Mouse (Mus musculus) liver, postnatal 0 days (tissue): ENCODE results near the gene Pfkp. TPM values are rescaled to one million over a fixed set of nuclear protein-coding genes. Genes with fewer than 3 reads are reported as not detected.

ENCODE experiments used
- ATAC-seq: fragments of 200-750 bp; cut with Nextera tagmentation; 2 replicates; pipeline ENCODE4 v1.8.0; 2017; ENCODE audit warnings: mild to moderate bottlenecking, moderate library complexity
- DNase-seq: peaks from one replicate; pipeline ENCODE4 v3.0.0-alpha.2; 2016
- H3K27ac ChIP-seq: fragments of 300-500 bp; sonication (generic); 2 replicates; pipeline ENCODE4 v1.5.1; 2014; ENCODE audit warnings: antibody characterized with exemption, moderate library complexity, mild to moderate bottlenecking, low read depth
- H3K27me3 ChIP-seq: fragments of 300-500 bp; sonication (generic); 2 replicates; pipeline ENCODE4 v1.6.1; 2014; ENCODE audit warnings: low read length, control low read depth, mixed read lengths; ENCODE audit not compliant: insufficient read depth
- H3K36me3 ChIP-seq: fragments of 300-500 bp; sonication (generic); replicated peaks from 2 replicates; pipeline ENCODE4 v1.6.1; 2014; ENCODE audit warnings: mild to moderate bottlenecking, control low read depth, low read length, moderate library complexity, mixed read lengths; ENCODE audit not compliant: insufficient read depth
- H3K4me1 ChIP-seq: fragments of 300-500 bp; sonication (generic); 2 replicates; pipeline ENCODE4 v1.6.1; 2014; ENCODE audit warnings: antibody characterized with exemption, mild to moderate bottlenecking, control low read depth; ENCODE audit not compliant: insufficient read depth
- H3K4me2 ChIP-seq: fragments of 300-500 bp; sonication (generic); 2 replicates; pipeline ENCODE4 v1.6.1; 2014; ENCODE audit warnings: low read depth, mild to moderate bottlenecking, low read length, moderate library complexity, mixed read lengths
- H3K4me3 ChIP-seq: fragments of 300-500 bp; sonication (generic); 2 replicates; pipeline ENCODE4 v1.5.1; 2014; ENCODE audit warnings: low read depth, low read length
- H3K9ac ChIP-seq: fragments of 300-500 bp; sonication (generic); replicated peaks from 2 replicates; pipeline ENCODE4 v1.6.1; 2014; ENCODE audit warnings: mild to moderate bottlenecking, moderate library complexity
- H3K9me3 ChIP-seq: fragments of 300-500 bp; sonication (generic); 2 replicates; pipeline ENCODE4 v1.6.1; 2016; ENCODE audit warnings: mild to moderate bottlenecking, control low read depth, low read length, mixed read lengths
- CTCF ChIP-seq: sonication (generic); IDR thresholded peaks from 2 replicates; pipeline ENCODE4 v1.5.1; 2016; ENCODE audit warnings: antibody characterized with exemption, low read depth
- EP300 ChIP-seq: IDR thresholded peaks from 2 replicates; pipeline ENCODE4 v1.6.1; 2016; ENCODE audit warnings: antibody characterized with exemption, low read depth, mild to moderate bottlenecking
- WGBS: fragments of 180-500 bp; shearing (Covaris S2); extraction: QIAGEN DNeasy Blood & Tissue Kit; methylation state at CpG from one replicate; pipeline ENCODE4 v1.1.7; 2014; ENCODE audit not compliant: insufficient replicate concordance; 5-methylcytosine and 5-hydroxymethylcytosine counted together
- polyA plus RNA-seq: library from polyadenylated mRNA; unstranded; fragments of >200 nt; fragmentation: Nextera tagmentation; extraction: Ambion mirVana; gene quantifications from 2 replicates; pipeline ENCODE4 v1.2.1, GENCODE M21; 2015

The Pfkp gene
- polyA plus RNA-seq, 1 experiment from 2014 or later = 4.9 TPM

GRCm38 (mm10) chr13:6646674-6647066, 1.9 kb downstream of the Pfkp start:
- no peaks in the 10 kb centered on the region for H3K36me3 ChIP-seq
- no peak for ATAC-seq
- H3K4me1 ChIP-seq = peaks cover 19% of the 10 kb centered on the region
- no peak for DNase-seq
- 44% methylated on average over 3 of the region's 3 CpGs for WGBS
- no peak overlapping the region for H3K27ac ChIP-seq
- no peaks in the 10 kb centered on the region for H3K27me3 ChIP-seq
- no peak for TF ChIP-seq EP300
- TF ChIP-seq CTCF = no peak
- peak overlapping the region; percentile 90 for H3K4me2 ChIP-seq
- no peaks in the 10 kb centered on the region for H3K9me3 ChIP-seq
- H3K9ac ChIP-seq = peak overlapping the region; percentile 59; the same call in 1 of the 2 replicates
- H3K4me3 ChIP-seq = peak overlapping the region; percentile 59

- Histone ChIP-seq H3K4me3 (no peak overlapping the region), H3K27me3 (no peaks in the 10 kb centered on the region), H3K9me3 (no peaks in the 10 kb centered on the region), H3K4me1 (peaks cover 19% of the 10 kb centered on the region), H3K4me2 (no peak overlapping the region), H3K9ac (no peak overlapping the region), H3K36me3 (no peaks in the 10 kb centered on the region), H3K27ac (no peak overlapping the region)
- WGBS = 66% methylated on average over 2 of the region's 2 CpGs
- TF ChIP-seq EP300 = no peak
- no peak for TF ChIP-seq CTCF
- DNase-seq (no peak), ATAC-seq (no peak)
Measured at GRCm38 (mm10) chr13:6646266-6646665, 2.3 kb downstream of the Pfkp start.

- Histone ChIP-seq H3K9ac (no peak overlapping the region), H3K4me1 (peaks cover 16% of the 10 kb centered on the region), H3K4me3 (no peak overlapping the region), H3K9me3 (no peaks in the 10 kb centered on the region), H3K27me3 (no peaks in the 10 kb centered on the region), H3K27ac (no peak overlapping the region), H3K4me2 (no peak overlapping the region), H3K36me3 (no peaks in the 10 kb centered on the region)
- 54% methylated on average over 5 of the region's 5 CpGs for WGBS
- ATAC-seq (no peak), DNase-seq (no peak)
- no peak for TF ChIP-seq CTCF
- TF ChIP-seq EP300 = no peak
Measured at GRCm38 (mm10) chr13:6643968-6644367, 4.6 kb downstream of the Pfkp start.

GRCm38 (mm10) chr13:6643026-6643425, 5.6 kb downstream of the Pfkp start:
- ATAC-seq (no peak), DNase-seq (no peak)
- no peaks in the 10 kb centered on the region for H3K36me3 ChIP-seq
- H3K9ac ChIP-seq = no peak overlapping the region
- 75% methylated on average over 4 of the region's 4 CpGs for WGBS
- H3K4me2 ChIP-seq = no peak overlapping the region
- H3K27me3 ChIP-seq = no peaks in the 10 kb centered on the region
- no peaks in the 10 kb centered on the region for H3K9me3 ChIP-seq
- H3K27ac ChIP-seq = no peak overlapping the region
- no peak overlapping the region for H3K4me3 ChIP-seq
- peaks cover 8% of the 10 kb centered on the region for H3K4me1 ChIP-seq
- TF ChIP-seq CTCF (no peak), EP300 (no peak)

GRCm38 (mm10) chr13:6642453-6642852, 6.1 kb downstream of the Pfkp start:
- Histone ChIP-seq H3K36me3 (no peaks in the 10 kb centered on the region), H3K4me2 (no peak overlapping the region), H3K4me3 (no peak overlapping the region), H3K9me3 (no peaks in the 10 kb centered on the region), H3K27ac (no peak overlapping the region), H3K4me1 (peaks cover 8% of the 10 kb centered on the region), H3K27me3 (no peaks in the 10 kb centered on the region), H3K9ac (no peak overlapping the region)
- 0 out of 2 replicates have a peak, but pooled peaks have one; percentile 5 for ATAC-seq
- DNase-seq = no peak
- no peak for TF ChIP-seq EP300
- WGBS = 50% methylated on average over 5 of the region's 5 CpGs

- Histone ChIP-seq H3K4me1 (peaks cover 11% of the 10 kb centered on the region), H3K27me3 (no peaks in the 10 kb centered on the region), H3K9me3 (no peaks in the 10 kb centered on the region), H3K4me2 (no peak overlapping the region), H3K36me3 (no peaks in the 10 kb centered on the region), H3K4me3 (no peak overlapping the region), H3K27ac (no peak overlapping the region), H3K9ac (no peak overlapping the region)
- WGBS = 73% methylated on average over 1 of the region's 1 CpGs
- no peak for DNase-seq
- no peak for TF ChIP-seq EP300
- no peak for TF ChIP-seq CTCF
- ATAC-seq = no peak
Measured at GRCm38 (mm10) chr13:6641497-6641896, 7.1 kb downstream of the Pfkp start.

GRCm38 (mm10) chr13:6639507-6640030, 9.0 kb downstream of the Pfkp start:
- DNase-seq (no peak), ATAC-seq (no peak)
- Histone ChIP-seq H3K9ac (no peak overlapping the region), H3K4me2 (0 out of 2 replicates have a peak overlapping the region, but pooled peaks have one; percentile 18), H3K9me3 (no peaks in the 10 kb centered on the region), H3K27ac (no peak overlapping the region), H3K4me1 (peaks cover 19% of the 10 kb centered on the region), H3K36me3 (no peaks in the 10 kb centered on the region), H3K27me3 (no peaks in the 10 kb centered on the region), H3K4me3 (no peak overlapping the region)
- WGBS = 59% methylated on average over 5 of the region's 5 CpGs
- TF ChIP-seq EP300 (no peak), CTCF (no peak)
